Comparison of ENCODE assay signal across 25 mouse cellular contexts in the genomic region with DNA sequence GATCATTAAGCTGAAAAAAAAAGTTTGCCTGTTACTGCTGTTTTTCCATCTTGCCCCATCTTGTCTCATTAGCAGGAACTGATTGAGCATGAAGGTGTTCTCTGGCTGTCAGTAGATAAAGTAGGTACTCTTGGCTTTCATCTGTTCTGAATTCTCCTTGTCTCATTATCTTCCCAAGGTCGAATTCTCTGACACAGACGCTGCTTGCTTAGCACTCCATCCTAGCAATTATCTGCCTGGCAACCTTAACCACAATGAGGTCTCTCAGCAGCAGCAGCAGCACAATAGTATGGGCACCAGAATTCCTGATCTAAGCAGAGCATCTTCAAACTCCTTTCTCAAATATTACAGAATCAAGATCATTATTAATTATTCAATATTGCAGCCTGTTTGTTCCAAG. TPM values are rescaled to one million over a fixed set of nuclear protein-coding genes. Genes with fewer than 3 reads are reported as not detected.
"Had no signal": no experiment of that assay in that cellular context is flagged by ENCODE, and none has a peak within 500 bp of the region (broad histone marks: within the 10 kb centered on the region; RNA-seq: fewer than 3 reads in every experiment).

No protein-coding gene starts in this region.

- H3K27ac ChIP-seq: limb, embryonic 13.5 days; liver, embryonic 12.5 days; liver, embryonic 15.5 days; lung, embryonic 15.5 days; midbrain, embryonic 10.5 days; midbrain, embryonic 13.5 days; neural tube, embryonic 12.5 days; neural tube, embryonic 15.5 days; stomach, embryonic 15.5 days had no signal

- ATAC-seq: liver, embryonic 12.5 days; midbrain, embryonic 13.5 days had no signal

- H3K4me1 ChIP-seq: limb, embryonic 13.5 days; liver, embryonic 12.5 days; liver, embryonic 15.5 days; lung, embryonic 15.5 days; megakaryocyte, embryonic 14.5 days; midbrain, embryonic 10.5 days; midbrain, embryonic 13.5 days; neural tube, embryonic 12.5 days; neural tube, embryonic 15.5 days; stomach, embryonic 15.5 days had no signal

- H3K36me3 ChIP-seq: limb, embryonic 13.5 days; liver, embryonic 12.5 days; liver, embryonic 15.5 days; lung, embryonic 15.5 days; midbrain, embryonic 10.5 days; midbrain, embryonic 13.5 days; neural tube, embryonic 12.5 days; neural tube, embryonic 15.5 days; stomach, embryonic 15.5 days had no signal

- H3K27me3 ChIP-seq: limb, embryonic 13.5 days; liver, embryonic 12.5 days; liver, embryonic 15.5 days; lung, embryonic 15.5 days; megakaryocyte, embryonic 14.5 days; midbrain, embryonic 13.5 days; neural tube, embryonic 12.5 days; neural tube, embryonic 15.5 days; stomach, embryonic 15.5 days had no signal

- H3K9me3 ChIP-seq: limb, embryonic 13.5 days; liver, embryonic 12.5 days; liver, embryonic 15.5 days; lung, embryonic 15.5 days; megakaryocyte, embryonic 14.5 days; midbrain, embryonic 10.5 days; midbrain, embryonic 13.5 days; neural tube, embryonic 12.5 days; neural tube, embryonic 15.5 days; stomach, embryonic 15.5 days had no signal

- H3K4me3 ChIP-seq: limb, embryonic 13.5 days; liver, embryonic 12.5 days; liver, embryonic 15.5 days; lung, embryonic 15.5 days; megakaryocyte, embryonic 14.5 days; midbrain, embryonic 10.5 days; midbrain, embryonic 13.5 days; neural tube, embryonic 12.5 days; neural tube, embryonic 15.5 days; stomach, embryonic 15.5 days had no signal

- H3K4me2 ChIP-seq: limb, embryonic 13.5 days; liver, embryonic 12.5 days; liver, embryonic 15.5 days; lung, embryonic 15.5 days; midbrain, embryonic 13.5 days; neural tube, embryonic 12.5 days; neural tube, embryonic 15.5 days; stomach, embryonic 15.5 days had no signal

- DNase-seq: kidney, adult 9 months; kidney, postnatal 14 days; kidney, postnatal 4 days; left cerebral cortex, postnatal 4 days; liver; lung, adult 18-20 months; lung, postnatal 10 days; lung, postnatal 36 days; retina, postnatal 1 day; right cerebral cortex, postnatal 25 days; spleen, adult 18-20 months; thymus, adult 18-20 months; thymus, postnatal 36 days had no signal

- H3K9ac ChIP-seq: limb, embryonic 13.5 days; liver, embryonic 12.5 days; liver, embryonic 15.5 days; lung, embryonic 15.5 days; midbrain, embryonic 13.5 days; neural tube, embryonic 12.5 days; neural tube, embryonic 15.5 days; stomach, embryonic 15.5 days had no signal

RNA-seq across cellular contexts. Expression of gene Cypt12, which starts 52.3 kb away (rescaled TPM):
- polyA plus RNA-seq: kidney, embryonic 16.5 days; limb, embryonic 13.5 days; liver, embryonic 12.5 days; liver, embryonic 15.5 days; lung, embryonic 15.5 days; midbrain, embryonic 10.5 days; midbrain, embryonic 13.5 days; neural tube, embryonic 12.5 days; neural tube, embryonic 15.5 days; stomach, embryonic 15.5 days; urinary bladder, adult 2 months had no signal
